Mouse (Mus musculus) liver, embryonic 14.5 days (tissue): ENCODE data around the gene Adgrl3. TPM values are rescaled to one million over a fixed set of nuclear protein-coding genes. Genes with fewer than 3 reads are reported as not detected.

Source experiments
- ATAC-seq: fragments of 200-750 bp; cut with Nextera tagmentation; 2 replicates; pipeline ENCODE4 v1.8.0; 2017; ENCODE audit warnings: moderate number of reproducible peaks, mild to moderate bottlenecking, moderate library complexity; ENCODE audit not compliant: insufficient read depth
- DNase-seq, 3 experiments: peaks; one replicate each; pipeline ENCODE4 v3.0.0-alpha.2; 2012 to 2013; ENCODE audit warnings: low read depth in 3 of 3, low spot score in 3 of 3
- H3K27ac ChIP-seq: fragments of 300-500 bp; sonication (generic); 2 replicates; pipeline ENCODE4 v1.5.1; 2014; ENCODE audit warnings: moderate library complexity, mild to moderate bottlenecking, control low read depth, inconsistent platforms
- H3K27me3 ChIP-seq: fragments of 300-500 bp; sonication (generic); 2 replicates; pipeline ENCODE4 v1.6.1; 2014; ENCODE audit warnings: mild to moderate bottlenecking, low read length, moderate library complexity; ENCODE audit not compliant: control insufficient read depth, insufficient read depth
- H3K36me3 ChIP-seq: fragments of 300-500 bp; sonication (generic); replicated peaks from 2 replicates; pipeline ENCODE4 v1.6.1; 2014; ENCODE audit warnings: low read depth; ENCODE audit not compliant: control insufficient read depth, insufficient read depth
- H3K4me1 ChIP-seq, 2 experiments: fragments of 200-500 bp in 1 of 2; fragments of 300-500 bp in 1 of 2; sonication (generic) in 1 of 2; replicated peaks; 2 replicates each; pipeline ENCODE4 v1.6.1; 2012 to 2014; ENCODE audit warnings: antibody characterized with exemption in 1 of 2, inconsistent platforms in 1 of 2, low read length in 1 of 2; ENCODE audit not compliant: control insufficient read depth in 2 of 2, insufficient read depth in 2 of 2
- H3K4me2 ChIP-seq: fragments of 300-500 bp; sonication (generic); 2 replicates; pipeline ENCODE4 v1.6.1; 2014; ENCODE audit warnings: low read depth, mild to moderate bottlenecking, control low read depth, moderate library complexity
- H3K4me3 ChIP-seq, 2 experiments: fragments of 200-500 bp in 1 of 2; fragments of 300-500 bp in 1 of 2; sonication (generic) in 1 of 2; 2 replicates each; pipeline ENCODE4 v1.5.1; 2012 to 2014; ENCODE audit warnings: low read depth in 2 of 2, low read length in 2 of 2, mild to moderate bottlenecking in 2 of 2, control low read depth in 1 of 2, inconsistent platforms in 1 of 2, moderate library complexity in 1 of 2; ENCODE audit not compliant: insufficient read depth in 1 of 2
- H3K9ac ChIP-seq: fragments of 300-500 bp; sonication (generic); replicated peaks from 2 replicates; pipeline ENCODE4 v1.6.1; 2014; ENCODE audit warnings: mild to moderate bottlenecking, control low read depth, moderate library complexity
- H3K9me3 ChIP-seq: fragments of 300-500 bp; sonication (generic); 2 replicates; pipeline ENCODE4 v1.6.1; 2016; ENCODE audit warnings: low read length, mixed read lengths; ENCODE audit not compliant: control insufficient read depth
- CTCF ChIP-seq: IDR thresholded peaks from 2 replicates; pipeline ENCODE4 v1.5.1; 2016; ENCODE audit warnings: antibody characterized with exemption, low read depth, control low read depth
- EP300 ChIP-seq: IDR thresholded peaks from 2 replicates; pipeline ENCODE4 v1.6.1; 2016; ENCODE audit warnings: antibody characterized with exemption, low read depth
- WGBS: fragments of 180-500 bp; shearing (Covaris S2); extraction: QIAGEN DNeasy Blood & Tissue Kit; methylation state at CpG from one replicate; pipeline ENCODE4 v1.1.7; 2014; ENCODE audit not compliant: insufficient replicate concordance; 5-methylcytosine and 5-hydroxymethylcytosine counted together
- polyA plus RNA-seq, 2 experiments: library from polyadenylated mRNA; depleted of rRNA in 1 of 2; stranded (reverse) in 1 of 2; unstranded in 1 of 2; fragments of >200 nt; fragmentation: Nextera tagmentation in 1 of 2; extraction: Ambion mirVana in 1 of 2; gene quantifications; 2 replicates each; pipeline versions ENCODE4 v1.2.1 to v1.2.3; 2012 to 2014

Gene Adgrl3
- polyA plus RNA-seq, 2 experiments: 0.61 to 0.63 TPM

DNA sequence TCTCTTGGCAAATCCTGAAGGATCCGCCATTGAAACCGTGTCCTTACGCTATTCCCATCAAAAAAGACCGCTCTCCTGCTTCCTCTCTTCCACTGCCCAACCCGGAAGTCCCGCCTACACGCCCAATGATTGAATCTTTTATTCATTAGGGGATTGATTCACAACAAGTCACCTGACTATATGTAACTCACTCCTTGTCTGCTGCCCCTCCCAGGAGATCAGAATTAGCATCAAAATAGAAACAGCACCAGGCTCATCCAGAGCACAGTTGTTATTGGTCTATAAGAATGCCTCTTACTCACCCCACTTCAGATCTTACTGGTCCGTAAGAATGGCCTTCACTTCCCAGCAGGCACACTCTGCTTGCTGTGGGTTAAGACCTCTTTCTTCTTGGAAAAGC is 536.1 kb downstream of the Adgrl3 start:
- DNase-seq: no peak

DNA sequence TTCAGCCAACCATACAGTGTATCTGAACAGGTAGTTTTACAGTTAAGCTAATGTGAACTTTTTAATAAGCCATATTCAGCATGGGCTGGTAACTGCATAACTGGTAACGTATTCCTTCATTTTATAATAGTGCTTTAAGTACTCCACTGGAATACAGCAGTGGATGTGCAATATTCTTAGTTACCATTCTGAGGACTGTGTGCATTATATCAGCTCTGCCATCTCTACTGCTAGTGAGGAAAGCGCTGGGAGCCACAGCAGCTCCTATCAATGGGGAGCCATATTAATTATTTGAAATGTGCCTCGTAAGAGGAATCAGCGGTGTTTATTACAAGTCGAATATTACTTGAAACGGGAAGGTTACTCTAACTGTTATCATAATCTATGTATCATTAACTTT is 539.0 kb downstream of the Adgrl3 start:
- Histone ChIP-seq H3K9me3 (no peaks in the 10 kb centered on the region), H3K4me1 (no peaks in the 10 kb centered on the region), H3K27ac (no peak overlapping the region), H3K9ac (no peak overlapping the region), H3K27me3 (no peaks in the 10 kb centered on the region), H3K4me2 (no peak overlapping the region), H3K36me3 (no peaks in the 10 kb centered on the region), H3K4me3 (no peak overlapping the region)
- WGBS: 76% methylated on average over 6 of the region's 6 CpGs
- DNase-seq (no peak), ATAC-seq (no peak)
- TF ChIP-seq CTCF (no peak), EP300 (no peak)

More for the DNA sequence above, 536.1 kb downstream of the Adgrl3 start:
- Histone ChIP-seq H3K4me2 (no peak overlapping the region), H3K4me3 (no peak overlapping the region), H3K36me3 (no peaks in the 10 kb centered on the region), H3K27me3 (no peaks in the 10 kb centered on the region), H3K9ac (no peak overlapping the region), H3K27ac (no peak overlapping the region), H3K4me1 (no peaks in the 10 kb centered on the region), H3K9me3 (no peaks in the 10 kb centered on the region)
- no peak for ATAC-seq
- no peak for TF ChIP-seq EP300
- no peak for TF ChIP-seq CTCF
- 64% methylated on average over 8 of the region's 8 CpGs for WGBS

DNA sequence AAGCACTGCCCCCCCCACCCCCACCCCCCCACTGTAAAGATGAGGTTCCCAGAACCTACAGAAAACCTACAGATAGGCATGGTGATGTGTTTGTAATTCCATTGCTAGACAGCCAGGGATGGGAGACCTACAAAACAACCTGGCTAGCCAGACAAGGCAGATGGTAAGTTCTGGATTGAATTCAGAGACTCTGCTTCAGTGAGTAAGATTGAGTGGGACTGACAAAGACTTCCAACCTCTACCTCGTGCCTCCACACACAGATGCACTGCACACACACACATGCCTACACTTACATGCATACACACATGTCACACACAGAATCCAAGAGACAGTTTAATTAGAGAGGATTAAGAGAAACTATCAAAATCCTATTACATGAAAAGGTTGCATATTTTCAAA is 544.4 kb downstream of the Adgrl3 start:
- H3K27me3 ChIP-seq: no peaks in the 10 kb centered on the region

DNA sequence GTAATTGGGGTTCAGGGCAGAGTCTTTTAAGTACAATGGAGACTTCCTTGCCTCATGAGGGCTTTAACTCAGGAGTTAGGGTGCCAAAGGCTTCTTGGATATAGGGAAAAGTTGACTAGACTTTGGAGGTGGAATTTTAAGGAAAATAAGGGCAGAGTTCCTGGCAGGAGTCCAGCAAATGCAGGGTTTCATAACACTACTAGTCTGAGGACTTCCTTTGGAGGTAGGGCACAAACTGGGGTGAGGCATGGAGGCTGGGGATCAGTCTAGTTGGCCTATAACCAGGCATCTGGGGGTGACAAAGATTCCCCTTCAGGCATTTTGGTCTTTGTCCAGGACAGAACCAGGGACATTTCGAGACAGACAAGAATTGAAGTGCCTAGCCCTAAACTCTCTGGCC is 546.6 kb downstream of the Adgrl3 start:
- Histone ChIP-seq H3K9ac (no peak overlapping the region), H3K4me1 (no peaks in the 10 kb centered on the region; a peak in 1 of 4 replicates), H3K27me3 (no peaks in the 10 kb centered on the region), H3K36me3 (no peaks in the 10 kb centered on the region), H3K4me2 (no peak overlapping the region), H3K27ac (no peak overlapping the region), H3K4me3 (no peak overlapping the region), H3K9me3 (no peaks in the 10 kb centered on the region)
- ATAC-seq (no peak), DNase-seq (no peak)
- 52% methylated on average over 1 of the region's 1 CpGs for WGBS
- TF ChIP-seq EP300: no peak
- no peak for TF ChIP-seq CTCF

More for the DNA sequence above, 544.4 kb downstream of the Adgrl3 start:
- Histone ChIP-seq H3K27ac (no peak overlapping the region), H3K4me1 (no peaks in the 10 kb centered on the region; a peak in 1 of 4 replicates), H3K9me3 (no peaks in the 10 kb centered on the region), H3K4me2 (no peak overlapping the region), H3K4me3 (no peak overlapping the region), H3K9ac (no peak overlapping the region), H3K36me3 (no peaks in the 10 kb centered on the region)
- no peak for ATAC-seq
- no peak for DNase-seq
- WGBS: 29% methylated on average over 1 of the region's 1 CpGs
- TF ChIP-seq CTCF: no peak

DNA sequence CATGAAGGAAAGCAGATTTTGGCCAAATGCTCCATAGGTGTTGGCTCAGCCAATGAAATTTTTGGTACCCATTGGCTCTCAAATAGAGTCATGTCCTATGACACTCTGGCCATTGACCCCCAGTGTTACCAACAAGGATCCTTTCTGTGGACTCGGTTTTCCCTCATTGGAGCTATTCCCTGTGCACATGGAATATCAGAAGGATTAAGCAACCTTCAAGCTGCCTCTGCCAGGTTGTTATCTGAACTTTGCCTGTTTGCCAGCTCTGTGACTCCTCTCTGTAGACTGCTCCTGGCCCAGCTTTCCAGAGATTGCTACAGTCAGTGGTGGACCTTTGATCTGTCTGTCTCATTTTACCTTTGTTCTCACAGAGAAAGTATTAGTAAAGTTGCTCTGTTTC is 548.8 kb downstream of the Adgrl3 start:
- no peaks in the 10 kb centered on the region for H3K27me3 ChIP-seq
- ATAC-seq: no peak
- no peak overlapping the region for H3K4me2 ChIP-seq
- H3K4me1 ChIP-seq: no peaks in the 10 kb centered on the region; a peak in 1 of 4 replicates
- H3K36me3 ChIP-seq: no peaks in the 10 kb centered on the region
- no peak for TF ChIP-seq EP300
- TF ChIP-seq CTCF: no peak
- H3K9me3 ChIP-seq: no peaks in the 10 kb centered on the region
- H3K4me3 ChIP-seq: no peak overlapping the region
- H3K9ac ChIP-seq: no peak overlapping the region
- H3K27ac ChIP-seq: no peak overlapping the region
- no peak for DNase-seq
- 40% methylated on average over 1 of the region's 1 CpGs for WGBS

DNA sequence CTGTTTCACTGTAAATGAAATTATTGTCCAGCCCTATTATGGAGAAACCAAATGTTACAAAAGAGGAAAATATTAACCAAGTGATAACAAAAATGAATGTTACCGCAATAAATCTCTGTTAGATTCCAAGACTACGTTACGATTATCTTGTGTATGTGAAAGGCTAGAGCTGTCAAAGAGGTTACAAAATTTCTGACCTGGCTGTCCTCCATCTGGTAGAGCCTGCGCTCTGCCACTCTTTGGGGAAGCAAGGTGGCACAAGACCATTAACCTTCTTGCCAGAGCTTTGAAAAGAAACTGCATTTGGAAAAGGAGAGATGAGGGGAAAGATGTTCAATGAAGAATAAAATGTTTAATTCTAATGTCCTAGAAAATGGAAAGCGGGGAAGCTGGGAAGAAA is 562.9 kb downstream of the Adgrl3 start:
- no peak overlapping the region for H3K4me3 ChIP-seq
- no peaks in the 10 kb centered on the region for H3K27me3 ChIP-seq
- no peak overlapping the region for H3K9ac ChIP-seq
- no peak overlapping the region for H3K27ac ChIP-seq
- ATAC-seq (no peak), DNase-seq (no peak)
- H3K4me2 ChIP-seq: no peak overlapping the region
- no peaks in the 10 kb centered on the region for H3K9me3 ChIP-seq
- no peaks in the 10 kb centered on the region for H3K36me3 ChIP-seq
- 75% methylated on average over 5 of the region's 5 CpGs for WGBS
- TF ChIP-seq EP300: no peak
- TF ChIP-seq CTCF: no peak
- no peaks in the 10 kb centered on the region for H3K4me1 ChIP-seq
